Mouse (Mus musculus) gastrocnemius, postnatal 36 days (tissue): ENCODE results near the gene Ptpn6. TPM values are rescaled to one million over a fixed set of nuclear protein-coding genes. Genes with fewer than 3 reads are reported as not detected.
A peak's percentile ranks its signal among the peaks of the same experiment; 100 is the strongest.

Source experiments
- DNase-seq, 2 experiments: peaks; one replicate each; pipeline ENCODE4 v3.0.0; 2022
- intact Hi-C: fragments of 180-260 bp; cut with DNase I; formaldehyde crosslinking; loops from one replicate; pipeline ENCODE4 v1.15.1; 2025
- microRNA-seq, 2 experiments: library from miRNA; unstranded; fragments of <30 nt; microRNA quantifications; one replicate each; pipeline ENCODE4 v1.2.0; 2021
- total RNA-seq, 2 experiments: library from RNA; stranded (reverse); gene quantifications; 2 replicates each; pipeline ENCODE4 v1.2.3; 2021

Ptpn6 gene
- total RNA-seq, 2 experiments from 2014 or later, result 0.64 to 2.5 TPM

- intact Hi-C loops, result no loop called here
- DNase-seq, result no peak
These were observed 59.0 kb downstream of the Ptpn6 start for GRCm38 (mm10) chr6:124679486-124679885.

- DNase-seq, result no peak
- intact Hi-C loops, result no loop called here
These were observed 59.7 kb downstream of the Ptpn6 start for GRCm38 (mm10) chr6:124678769-124679168.

- intact Hi-C loops, result no loop called here
- DNase-seq, result no peak
These were observed 62.3 kb downstream of the Ptpn6 start for GRCm38 (mm10) chr6:124676171-124676570.

GRCm38 (mm10) chr6:124674591-124674990, 63.9 kb downstream of the Ptpn6 start:
- DNase-seq, result no peak
- intact Hi-C loops, result no loop called here

GRCm38 (mm10) chr6:124673619-124674018, 64.9 kb downstream of the Ptpn6 start:
- intact Hi-C loops, result no loop called here
- peak in 1 of 2 experiments; percentile 23 for DNase-seq

- intact Hi-C loops, result no loop called here
- DNase-seq, result no peak
These were observed 66.4 kb downstream of the Ptpn6 start for GRCm38 (mm10) chr6:124672100-124672499.

Small RNAs within 50 kb of the gene (microRNA-seq; reads per million reads assigned to microRNA genes)
- gene Mir141, result 0 to 2.1 reads per million in 2 experiments
- 9.7 to 20.8 reads per million in 2 experiments for gene Mir200c

Other genes starting within 250 kb of the Ptpn6 start
- gene C1rl, start 245.6 kb downstream of the Ptpn6 start, total RNA-seq, result under 1 TPM; 0.46 to 0.59 TPM
- 1 to 10 TPM; 7.3 to 8.3 TPM for gene C1ra, start 226.3 kb downstream of the Ptpn6 start, total RNA-seq
- gene C1s1, start 196.4 kb downstream of the Ptpn6 start, total RNA-seq, result 10 to 100 TPM; 17.5 TPM
- gene C1rb, start 168.4 kb downstream of the Ptpn6 start, total RNA-seq, result 1 to 10 TPM in 1 of 2 experiments, under 1 TPM in 1; 0.89 to 1.2 TPM
- gene C1s2, start 102.6 kb downstream of the Ptpn6 start, total RNA-seq, result under 1 TPM; 0.32 to 0.56 TPM
- 10 to 100 TPM; 16.3 to 18.3 TPM for gene Lpcat3, start 75.7 kb downstream of the Ptpn6 start, total RNA-seq
- gene Emg1, start 26.5 kb downstream of the Ptpn6 start, total RNA-seq, result 10 to 100 TPM; 51.9 to 53.8 TPM
- gene Phb2, start 26.4 kb downstream of the Ptpn6 start, total RNA-seq, result 100 to 1,000 TPM; 140 to 161 TPM
- 100 to 1,000 TPM; 150 to 160 TPM for gene Grcc10, start 2.7 kb upstream of the Ptpn6 start, total RNA-seq
- gene Gm45234, start 17.3 kb upstream of the Ptpn6 start, total RNA-seq, result under 1 TPM in 1 of 2 experiments, not detected in 1; 0.08 TPM
- gene Atn1, start 17.8 kb upstream of the Ptpn6 start, total RNA-seq, result 10 to 100 TPM; 38.3 to 40.7 TPM
- gene Eno2, start 31.0 kb upstream of the Ptpn6 start, total RNA-seq, result 1 to 10 TPM; 1.4 to 1.8 TPM
- gene Lrrc23, start 41.0 kb upstream of the Ptpn6 start, total RNA-seq, result under 1 TPM in 1 of 2 experiments, not detected in 1; 0.18 TPM
- gene Spsb2, start 69.9 kb upstream of the Ptpn6 start, total RNA-seq, result 1 to 10 TPM; 2.3 to 2.5 TPM
- 1,000 to 10,000 TPM; 2,608 to 3,105 TPM for gene Tpi1, start 75.6 kb upstream of the Ptpn6 start, total RNA-seq
- gene Usp5, start 90.8 kb upstream of the Ptpn6 start, total RNA-seq, result 10 to 100 TPM; 41.7 to 43.2 TPM
- gene Cdca3, start 90.8 kb upstream of the Ptpn6 start, total RNA-seq, result 1 to 10 TPM; 1.5 to 1.8 TPM
- 1 to 10 TPM; 1.2 to 1.6 TPM for gene Gnb3, start 101.6 kb upstream of the Ptpn6 start, total RNA-seq
- 1 to 10 TPM; 7.5 to 7.9 TPM for gene P3h3, start 119.0 kb upstream of the Ptpn6 start, total RNA-seq
- under 1 TPM; 0.12 to 0.23 TPM for gene Gpr162, start 125.3 kb upstream of the Ptpn6 start, total RNA-seq
- gene Cd4, start 149.5 kb upstream of the Ptpn6 start, total RNA-seq, result 1 to 10 TPM in 1 of 2 experiments, not detected in 1; 2.8 TPM
- under 1 TPM in 1 of 2 experiments, not detected in 1; 0.25 TPM for gene Lag3, start 173.0 kb upstream of the Ptpn6 start, total RNA-seq
- gene Ptms, start 181.4 kb upstream of the Ptpn6 start, total RNA-seq, result 100 to 1,000 TPM; 101 to 129 TPM
- 100 to 1,000 TPM; 201 to 209 TPM for gene Mlf2, start 192.7 kb upstream of the Ptpn6 start, total RNA-seq
- gene Cops7a, start 226.8 kb upstream of the Ptpn6 start, total RNA-seq, result 100 to 1,000 TPM in 1 of 2 experiments, 10 to 100 TPM in 1; 98.3 to 107 TPM